ENCODE assay signal across 26 mouse cellular contexts in genomic region chr6:95459372-95459771, GRCm38 (mm10).
"Had no signal": no experiment of that assay in that cellular context is flagged by ENCODE, and none has a peak within 500 bp of the region (broad histone marks: within the 10 kb centered on the region; RNA-seq: fewer than 3 reads in every experiment).

No protein-coding gene starts in this region.

- H3K4me3 ChIP-seq: heart, adult 2 months; heart, embryonic 13.5 days; heart, embryonic 15.5 days; hindbrain, embryonic 10.5 days; hindbrain, embryonic 12.5 days; intestine, embryonic 15.5 days; layer of hippocampus, adult 2 months; left cerebral cortex, adult 2 months; limb, embryonic 10.5 days; limb, embryonic 12.5 days; liver, embryonic 13.5 days had no signal

- ATAC-seq: hindbrain, embryonic 16.5 days; inflammation-experienced regulatory T-cells, adult 6 months; intestine, embryonic 15.5 days; intestine, postnatal 0 days had no signal

- H3K36me3 ChIP-seq: heart, embryonic 13.5 days; heart, embryonic 15.5 days; hindbrain, embryonic 10.5 days; hindbrain, embryonic 12.5 days; intestine, embryonic 15.5 days; limb, embryonic 10.5 days; limb, embryonic 12.5 days; liver, embryonic 13.5 days had no signal

- H3K27ac ChIP-seq: heart, adult 2 months; heart, embryonic 13.5 days; heart, embryonic 15.5 days; hindbrain, embryonic 10.5 days; hindbrain, embryonic 12.5 days; hindbrain, embryonic 14.5 days; intestine, embryonic 15.5 days; layer of hippocampus, adult 2 months; left cerebral cortex, adult 2 months; limb, embryonic 10.5 days; limb, embryonic 12.5 days; liver, embryonic 13.5 days had no signal

- DNase-seq: gastrocnemius, postnatal 14 days; gastrocnemius, postnatal 36 days; heart, adult 2 months; heart, postnatal 14 days; heart, postnatal 4 days; kidney, adult 18-20 months; kidney, adult 8-10 months; kidney, postnatal 25 days; kidney, postnatal 4 days; liver; liver, embryonic 13.5 days had no signal

- H3K9ac ChIP-seq: heart, embryonic 13.5 days; heart, embryonic 15.5 days; hindbrain, embryonic 12.5 days; hindbrain, embryonic 14.5 days; intestine, embryonic 15.5 days; limb, embryonic 12.5 days; liver, embryonic 13.5 days had no signal

- H3K9me3 ChIP-seq: heart, embryonic 13.5 days; heart, embryonic 15.5 days; hindbrain, embryonic 10.5 days; hindbrain, embryonic 12.5 days; intestine, embryonic 15.5 days; limb, embryonic 10.5 days; limb, embryonic 12.5 days; liver, embryonic 13.5 days had no signal

- H3K4me2 ChIP-seq: heart, embryonic 11.5 days; heart, embryonic 13.5 days; heart, embryonic 15.5 days; hindbrain, embryonic 12.5 days; hindbrain, embryonic 14.5 days; intestine, embryonic 15.5 days; limb, embryonic 12.5 days; liver, embryonic 11.5 days; liver, embryonic 13.5 days had no signal

- H3K4me1 ChIP-seq: heart, embryonic 13.5 days; heart, embryonic 15.5 days; intestine, embryonic 15.5 days; limb, embryonic 12.5 days had no signal

- H3K27me3 ChIP-seq: heart, embryonic 13.5 days; heart, embryonic 15.5 days; hindbrain, embryonic 12.5 days; intestine, embryonic 15.5 days; limb, embryonic 12.5 days; liver, embryonic 13.5 days had no signal
